Mouse (Mus musculus) gastrocnemius, postnatal 36 days (tissue): ENCODE data around the gene Nos1ap. TPM values are rescaled to one million over a fixed set of nuclear protein-coding genes. Genes with fewer than 3 reads are reported as not detected.

ENCODE experiments used
- DNase-seq, 2 experiments: peaks; one replicate each; pipeline ENCODE4 v3.0.0; 2022
- intact Hi-C: fragments of 180-260 bp; cut with DNase I; formaldehyde crosslinking; loops from one replicate; pipeline ENCODE4 v1.15.1; 2025
- total RNA-seq, 2 experiments: library from RNA; stranded (reverse); gene quantifications; 2 replicates each; pipeline ENCODE4 v1.2.3; 2021

Gene Nos1ap
- total RNA-seq, 2 experiments from 2014 or later = 1.0 to 1.7 TPM

GRCm38 (mm10) chr1:170323001-170323400 is 266.7 kb downstream of the Nos1ap start:
- no peak for DNase-seq
- intact Hi-C loops = no loop called here

GRCm38 (mm10) chr1:170322046-170322445 is 267.6 kb downstream of the Nos1ap start:
- intact Hi-C loops = no loop called here
- DNase-seq = no peak

- intact Hi-C loops = no loop called here
- DNase-seq = no peak
Measured at GRCm38 (mm10) chr1:170311431-170311830, 278.2 kb downstream of the Nos1ap start.

- intact Hi-C loops = no loop called here
- DNase-seq = no peak
Measured at GRCm38 (mm10) chr1:170308503-170308902, 281.2 kb downstream of the Nos1ap start, which contains the start of gene Spata46. TSS of gene Spata46 (plus strand) at chr1:170308803.

GRCm38 (mm10) chr1:170306232-170306631 is 283.4 kb downstream of the Nos1ap start, which contains the start of gene Gm7694:
TSS of gene Gm7694 (minus strand) at chr1:170306332.
- DNase-seq = no peak
- intact Hi-C loops = no loop called here

GRCm38 (mm10) chr1:170305002-170305401 is 284.7 kb downstream of the Nos1ap start:
- DNase-seq = no peak
- intact Hi-C loops = no loop called here

- intact Hi-C loops = no loop called here
- DNase-seq = no peak
Measured at GRCm38 (mm10) chr1:170303103-170303502, 286.6 kb downstream of the Nos1ap start.

GRCm38 (mm10) chr1:170302456-170302855 is 287.2 kb downstream of the Nos1ap start:
- DNase-seq = no peak
- intact Hi-C loops = no loop called here

- DNase-seq = no peak
- intact Hi-C loops = no loop called here
Measured at GRCm38 (mm10) chr1:170301686-170302085, 288.0 kb downstream of the Nos1ap start.

GRCm38 (mm10) chr1:170299496-170299895 is 290.2 kb downstream of the Nos1ap start:
- intact Hi-C loops = no loop called here
- DNase-seq = no peak

- no peak for DNase-seq
- intact Hi-C loops = no loop called here
Measured at GRCm38 (mm10) chr1:170294786-170295570, 294.7 kb downstream of the Nos1ap start.

GRCm38 (mm10) chr1:170293257-170293656 is 296.4 kb downstream of the Nos1ap start:
- no peak for DNase-seq
- intact Hi-C loops = loop anchor here (2.0 kb wide), 1 partner anchor 320 kb away; no protein-coding TSS in a partner anchor

- DNase-seq = no peak
- intact Hi-C loops = loop anchor here (2.0 kb wide), 1 partner anchor 320 kb away; no protein-coding TSS in a partner anchor
Measured at GRCm38 (mm10) chr1:170292239-170292951, 297.3 kb downstream of the Nos1ap start.

- intact Hi-C loops = no loop called here
- DNase-seq = no peak
Measured at GRCm38 (mm10) chr1:170282415-170283129, 307.1 kb downstream of the Nos1ap start.

GRCm38 (mm10) chr1:170277016-170277415 is 312.6 kb downstream of the Nos1ap start, which contains the start of gene Sh2d1b1:
TSS of gene Sh2d1b1 (plus strand) at chr1:170277320.
- intact Hi-C loops = no loop called here
- DNase-seq = no peak

GRCm38 (mm10) chr1:170273252-170273651 is 316.4 kb downstream of the Nos1ap start:
- DNase-seq = no peak
- intact Hi-C loops = no loop called here

GRCm38 (mm10) chr1:170270696-170271095 is 319.0 kb downstream of the Nos1ap start:
- no peak for DNase-seq
- intact Hi-C loops = no loop called here

- intact Hi-C loops = no loop called here
Measured at GRCm38 (mm10) chr1:170270281-170270680, 319.4 kb downstream of the Nos1ap start.

GRCm38 (mm10) chr1:170255560-170255910 is 334.1 kb downstream of the Nos1ap start:
- intact Hi-C loops = no loop called here
- peak; percentile 64 to 72 for DNase-seq

More at GRCm38 (mm10) chr1:170270281-170270680, 319.4 kb downstream of the Nos1ap start:
- no peak for DNase-seq

- intact Hi-C loops = no loop called here
- DNase-seq = no peak
Measured at GRCm38 (mm10) chr1:170254893-170255559, 334.6 kb downstream of the Nos1ap start.
